25 mouse cellular contexts compared by ENCODE assay signal in genomic region chr11:73203895-73204294, GRCm38 (mm10). TPM values are rescaled to one million over a fixed set of nuclear protein-coding genes. Genes with fewer than 3 reads are reported as not detected.
DNase-seq lines count a peak whose midpoint lies in the region; ATAC-seq and TF ChIP-seq lines count a peak whose summit lies in the region.
"Had no signal": no experiment of that assay in that cellular context is flagged by ENCODE, and none has a peak within 500 bp of the region (broad histone marks: within the 10 kb centered on the region; RNA-seq: fewer than 3 reads in every experiment).

No protein-coding gene starts in this region.

- no peaks in the 10 kb centered on the region for H3K27me3 ChIP-seq in heart, embryonic 12.5 days (replicated peaks)
- no peaks in the 10 kb centered on the region for H3K27me3 ChIP-seq in forebrain, embryonic 16.5 days (replicated peaks; ENCODE audit: control insufficient read depth, insufficient read depth, low read length)
- H3K27me3 ChIP-seq: embryonic facial prominence, embryonic 12.5 days; forebrain, embryonic 13.5 days; forebrain, embryonic 15.5 days; Patski had no signal

- no peak for ATAC-seq in heart, embryonic 12.5 days (ENCODE audit: insufficient number of reproducible peaks, low FRiP score)
- ATAC-seq in forebrain, embryonic 16.5 days: no peak
- ATAC-seq: activated CD4-positive, CD25-positive, alpha-beta regulatory T cell, adult 4 months; CD4-positive, CD25-positive, alpha-beta regulatory T cell, adult 4 months; forebrain, embryonic 13.5 days; forebrain, embryonic 15.5 days; Patski had no signal

- peak overlapping the region; percentile 40 for H3K27ac ChIP-seq in gastrocnemius, adult 2 months
- no peak overlapping the region for H3K27ac ChIP-seq in heart, embryonic 12.5 days (ENCODE audit: poor library complexity, severe bottlenecking)
- no peak overlapping the region for H3K27ac ChIP-seq in forebrain, embryonic 16.5 days (ENCODE audit: low read length)
- H3K27ac ChIP-seq: embryonic facial prominence, embryonic 10.5 days; embryonic facial prominence, embryonic 12.5 days; forebrain, embryonic 13.5 days; forebrain, embryonic 15.5 days had no signal

- no peaks in the 10 kb centered on the region for H3K9me3 ChIP-seq in heart, embryonic 12.5 days (replicated peaks)
- H3K9me3 ChIP-seq in forebrain, embryonic 16.5 days (ENCODE audit: control insufficient read depth, low read length): no peaks in the 10 kb centered on the region
- H3K9me3 ChIP-seq: embryonic facial prominence, embryonic 10.5 days; embryonic facial prominence, embryonic 12.5 days; forebrain, embryonic 13.5 days; forebrain, embryonic 15.5 days; G1E had no signal

- no peak overlapping the region for H3K9ac ChIP-seq in heart, embryonic 12.5 days
- H3K9ac ChIP-seq in forebrain, embryonic 16.5 days (replicated peaks; ENCODE audit: low read depth, low read length): no peak overlapping the region
- H3K9ac ChIP-seq: embryonic facial prominence, embryonic 12.5 days; forebrain, embryonic 13.5 days; forebrain, embryonic 15.5 days had no signal

- no peak overlapping the region for H3K4me2 ChIP-seq in heart, embryonic 12.5 days
- no peak overlapping the region for H3K4me2 ChIP-seq in forebrain, embryonic 16.5 days (ENCODE audit: low read length)
- H3K4me2 ChIP-seq: embryonic facial prominence, embryonic 12.5 days; forebrain, embryonic 13.5 days; forebrain, embryonic 15.5 days had no signal

- H3K4me3 ChIP-seq in gastrocnemius, adult 2 months: no peak overlapping the region
- H3K4me3 ChIP-seq in heart, embryonic 12.5 days: no peak overlapping the region
- no peak overlapping the region for H3K4me3 ChIP-seq in forebrain, embryonic 16.5 days (replicated peaks; ENCODE audit: low read length)
- H3K4me3 ChIP-seq: embryonic facial prominence, embryonic 10.5 days; embryonic facial prominence, embryonic 12.5 days; forebrain, embryonic 13.5 days; forebrain, embryonic 15.5 days had no signal

- no peaks in the 10 kb centered on the region for H3K36me3 ChIP-seq in heart, embryonic 12.5 days
- no peaks in the 10 kb centered on the region for H3K36me3 ChIP-seq in forebrain, embryonic 16.5 days (ENCODE audit: control insufficient read depth, insufficient read depth)
- H3K36me3 ChIP-seq: embryonic facial prominence, embryonic 10.5 days; embryonic facial prominence, embryonic 12.5 days; forebrain, embryonic 15.5 days had no signal

- no peak for DNase-seq in gastrocnemius, adult 2 months
- no peak for DNase-seq in gastrocnemius, postnatal 4 days (ENCODE audit: low spot score in 2 of 2)
- DNase-seq in heart, adult 18-20 months: peak; percentile 29 to 48
- DNase-seq in heart, postnatal 4 days: no peak
- peak; percentile 35 for DNase-seq in heart, adult 8-10 months (ENCODE audit: low spot score)
- DNase-seq in 3134 (ENCODE audit: extremely low read depth, insufficient read length, low spot score): peak; percentile 34
- DNase-seq: adrenal gland, adult 8-10 months; adrenal gland, postnatal 14 days; adrenal gland, postnatal 36 days; B cell, adult 2 months; cerebellum, adult 11-12 months; cerebellum, adult 2 months; cerebellum, postnatal 10 days; cerebellum, postnatal 25 days had no signal

- no peak for TF ChIP-seq CTCF in gastrocnemius, adult 2 months (IDR thresholded peaks at IDR 0.05)

- H3K4me1 ChIP-seq in heart, embryonic 12.5 days (replicated peaks): peaks cover 4% of the 10 kb centered on the region; the same call in 1 of the 2 replicates
- H3K4me1 ChIP-seq in forebrain, embryonic 16.5 days (replicated peaks; ENCODE audit: control insufficient read depth, insufficient read depth, low read length): peaks cover 4% of the 10 kb centered on the region; the same call in 1 of the 2 replicates
- H3K4me1 ChIP-seq: embryonic facial prominence, embryonic 12.5 days had no signal

- intact Hi-C loops in gastrocnemius, adult 2 months (cut with DNase I): no loop called here

- 79% methylated on average over 8 of the region's 8 CpGs for WGBS in heart, embryonic 12.5 days
- WGBS in forebrain, embryonic 16.5 days: 83% methylated on average over 8 of the region's 8 CpGs

RNA-seq across cellular contexts. Expression of gene Shpk, which starts 4.6 kb away (rescaled TPM):
- under 1 TPM; 0.50 to 0.66 TPM for total RNA-seq in gastrocnemius, adult 2 months (2021)
- total RNA-seq in gastrocnemius, postnatal 4 days (2021): 1 to 10 TPM; 1.7 to 2.1 TPM
- 1 to 10 TPM in 1 of 2 experiments, under 1 TPM in 1; 0.92 to 1.5 TPM for total RNA-seq in heart, adult 18-20 months (2021)
- 1 to 10 TPM in 1 of 2 experiments, under 1 TPM in 1; 0.95 to 1.1 TPM for total RNA-seq in heart, postnatal 4 days (2021)
- 1 to 10 TPM in 3 of 4 experiments, under 1 TPM in 1; 0.68 to 1.7 (median 1.4) TPM for total RNA-seq in heart, adult 8-10 months (2022)
- 0.36 and 0.54 TPM in 2 replicates for polyA plus RNA-seq in heart, embryonic 12.5 days (2016; fragmentation: Nextera tagmentation; extraction: Ambion mirVana)
- 1.3 and 1.8 TPM in 2 replicates for polyA plus RNA-seq in forebrain, embryonic 16.5 days (2015; fragmentation: Nextera tagmentation; extraction: Ambion mirVana)

RNA-seq across cellular contexts. Expression of gene Ctns, which starts 5.1 kb away (rescaled TPM):
- 1 to 10 TPM; 5.7 to 7.8 TPM for total RNA-seq in gastrocnemius, adult 2 months (2021)
- 10 to 100 TPM; 13.8 to 14.0 TPM for total RNA-seq in gastrocnemius, postnatal 4 days (2021)
- 1 to 10 TPM; 10.0 TPM for total RNA-seq in heart, adult 18-20 months (2021)
- 1 to 10 TPM; 8.4 to 8.7 TPM for total RNA-seq in heart, postnatal 4 days (2021)
- total RNA-seq in heart, adult 8-10 months (2022): 1 to 10 TPM; 7.5 to 10.0 (median 9.6) TPM
- 13.9 and 15.9 TPM in 2 replicates for polyA plus RNA-seq in heart, embryonic 12.5 days (2016; fragmentation: Nextera tagmentation; extraction: Ambion mirVana)
- polyA plus RNA-seq in forebrain, embryonic 16.5 days (2015; fragmentation: Nextera tagmentation; extraction: Ambion mirVana): 20.6 and 21.5 TPM in 2 replicates

RNA-seq across cellular contexts. Expression of gene Tax1bp3, which starts 27.0 kb away (rescaled TPM):
- 10 to 100 TPM in 1 of 2 experiments, 1 to 10 TPM in 1; 6.5 to 13.9 TPM for total RNA-seq in gastrocnemius, adult 2 months (2021)
- total RNA-seq in gastrocnemius, postnatal 4 days (2021): 10 to 100 TPM; 52.8 to 57.5 TPM
- total RNA-seq in heart, adult 18-20 months (2021): 10 to 100 TPM; 48.7 to 53.3 TPM
- 100 to 1,000 TPM; 109 to 112 TPM for total RNA-seq in heart, postnatal 4 days (2021)
- 10 to 100 TPM; 36.7 to 52.6 (median 46.8) TPM for total RNA-seq in heart, adult 8-10 months (2022)
- polyA plus RNA-seq in heart, embryonic 12.5 days (2016; fragmentation: Nextera tagmentation; extraction: Ambion mirVana): 239 and 249 TPM in 2 replicates
- 166 and 182 TPM in 2 replicates for polyA plus RNA-seq in forebrain, embryonic 16.5 days (2015; fragmentation: Nextera tagmentation; extraction: Ambion mirVana)

RNA-seq across cellular contexts. Expression of gene Emc6, which starts 27.1 kb away (rescaled TPM):
- 10 to 100 TPM; 82.6 to 93.4 TPM for total RNA-seq in gastrocnemius, adult 2 months (2021)
- total RNA-seq in gastrocnemius, postnatal 4 days (2021): 10 to 100 TPM; 60.1 to 67.3 TPM
- 10 to 100 TPM; 94.8 to 98.0 TPM for total RNA-seq in heart, adult 18-20 months (2021)
- total RNA-seq in heart, postnatal 4 days (2021): 10 to 100 TPM; 66.3 to 67.9 TPM
- 10 to 100 TPM; 80.9 to 93.8 (median 89.9) TPM for total RNA-seq in heart, adult 8-10 months (2022)
- polyA plus RNA-seq in heart, embryonic 12.5 days (2016; fragmentation: Nextera tagmentation; extraction: Ambion mirVana): 97.4 and 101 TPM in 2 replicates
- 119 and 127 TPM in 2 replicates for polyA plus RNA-seq in forebrain, embryonic 16.5 days (2015; fragmentation: Nextera tagmentation; extraction: Ambion mirVana)

RNA-seq across cellular contexts. Expression of gene Trpv1, which starts 30.2 kb away (rescaled TPM):
- total RNA-seq in gastrocnemius, adult 2 months (2021): under 1 TPM; 0.06 to 0.20 TPM
- total RNA-seq in gastrocnemius, postnatal 4 days (2021): under 1 TPM; 0.31 to 0.52 TPM
- not detected for total RNA-seq in heart, adult 18-20 months (2021)
- not detected for total RNA-seq in heart, postnatal 4 days (2021)
- under 1 TPM in 1 of 4 experiments, not detected in 3; 0.09 TPM for total RNA-seq in heart, adult 8-10 months (2022)
- 0.05 TPM in 1 of 2 replicates, not detected in the other for polyA plus RNA-seq in heart, embryonic 12.5 days (2016; fragmentation: Nextera tagmentation; extraction: Ambion mirVana)
- not detected in 2 replicates for polyA plus RNA-seq in forebrain, embryonic 16.5 days (2015; fragmentation: Nextera tagmentation; extraction: Ambion mirVana)
- total RNA-seq: adrenal gland, postnatal 14 days; G1E had no signal
- polyA plus RNA-seq: activated CD4-positive, CD25-positive, alpha-beta regulatory T cell, adult 4 months; CD4-positive, CD25-positive, alpha-beta regulatory T cell, adult 4 months; embryonic facial prominence, embryonic 10.5 days; forebrain, embryonic 11.5 days; forebrain, embryonic 13.5 days; G1E; Patski had no signal

Comparison
In these comparisons a context has a peak if more than half of its experiments do, and no peak if none do; other contexts are left out.
1. DNase-seq: peak in heart, adult 18-20 months (2 of 2), heart, adult 8-10 months (single experiment) and 3134 (single experiment); none in gastrocnemius, adult 2 months (single experiment), gastrocnemius, postnatal 4 days (0 of 2) and heart, postnatal 4 days (single experiment).